11 mouse cellular contexts compared by ENCODE assay signal in the genomic region with DNA sequence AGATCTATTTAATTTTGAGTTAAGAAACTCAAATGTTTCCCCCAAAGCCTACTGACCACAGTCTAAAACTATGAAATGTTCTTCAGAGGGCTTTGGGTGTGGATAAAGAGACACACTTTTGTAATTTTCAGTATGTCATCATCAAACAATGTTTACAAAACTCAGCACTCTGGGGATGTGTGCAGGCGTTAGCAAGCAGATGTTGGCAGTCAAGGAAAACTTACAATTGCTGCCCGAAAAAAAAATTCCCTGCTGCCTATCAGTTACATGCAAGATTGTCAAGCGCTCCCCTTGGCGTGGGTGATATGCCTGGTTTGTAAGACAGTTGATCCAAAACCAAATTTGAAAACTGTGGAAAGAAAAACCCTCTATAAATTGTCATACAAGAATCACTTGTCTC.
A peak's percentile ranks its signal among the peaks of the same experiment; 100 is the strongest.
DNase-seq lines count a peak whose midpoint lies in the region; ATAC-seq and TF ChIP-seq lines count a peak whose summit lies in the region.
"Had no signal": no experiment of that assay in that cellular context is flagged by ENCODE, and none has a peak within 500 bp of the region (broad histone marks: within the 10 kb centered on the region; RNA-seq: fewer than 3 reads in every experiment).

No protein-coding gene starts in this region.

- DNase-seq in heart, adult 11 months, result peak; percentile 89
- DNase-seq in heart, embryonic 10.5 days (ENCODE audit: low spot score), result no peak
- peak; percentile 10 for DNase-seq in right cerebral cortex, adult 18-20 months
- DNase-seq in right cerebral cortex, postnatal 25 days, result no peak
- peak; percentile 14 for DNase-seq in heart, postnatal 4 days
- DNase-seq in cerebellum, adult 8-10 months, result no peak
- DNase-seq in cerebellum, adult 2 months, result no peak
- no peak for DNase-seq in forebrain, embryonic 14.5 days (ENCODE audit: low spot score)
- DNase-seq: forebrain, postnatal 0 days had no signal

- H3K4me2 ChIP-seq in forebrain, embryonic 14.5 days (ENCODE audit: low read length), result no peak overlapping the region

- H3K9me3 ChIP-seq in heart, embryonic 10.5 days, result no peaks in the 10 kb centered on the region
- no peaks in the 10 kb centered on the region for H3K9me3 ChIP-seq in forebrain, embryonic 14.5 days (replicated peaks; ENCODE audit: control insufficient read depth, low read length)
- H3K9me3 ChIP-seq: hindbrain, embryonic 10.5 days had no signal

- no peak for ATAC-seq in forebrain, embryonic 14.5 days
- ATAC-seq: forebrain, postnatal 0 days had no signal

- no peak overlapping the region for H3K4me3 ChIP-seq in heart, embryonic 10.5 days
- H3K4me3 ChIP-seq in cerebellum, adult 2 months (replicated peaks; ENCODE audit: insufficient read depth, low read depth, low read length), result no peak overlapping the region
- no peak overlapping the region for H3K4me3 ChIP-seq in forebrain, embryonic 14.5 days (ENCODE audit: low read depth, low read length)
- H3K4me3 ChIP-seq: hindbrain, embryonic 10.5 days; megakaryocyte, embryonic 14.5 days had no signal

- no peak overlapping the region for H3K27ac ChIP-seq in heart, embryonic 10.5 days
- no peak overlapping the region for H3K27ac ChIP-seq in cerebellum, adult 2 months (ENCODE audit: insufficient read depth, low read length)
- H3K27ac ChIP-seq in forebrain, embryonic 14.5 days (ENCODE audit: low read depth, low read length), result no peak overlapping the region
- H3K27ac ChIP-seq: hindbrain, embryonic 10.5 days had no signal

- H3K4me1 ChIP-seq in heart, embryonic 10.5 days, result no peaks in the 10 kb centered on the region
- no peaks in the 10 kb centered on the region for H3K4me1 ChIP-seq in cerebellum, adult 2 months (ENCODE audit: control insufficient read depth, insufficient read depth, low read length)
- no peaks in the 10 kb centered on the region for H3K4me1 ChIP-seq in forebrain, embryonic 14.5 days (ENCODE audit: control insufficient read depth, insufficient read depth, low read length)
- H3K4me1 ChIP-seq: hindbrain, embryonic 10.5 days; megakaryocyte, embryonic 14.5 days had no signal

- no peaks in the 10 kb centered on the region for H3K27me3 ChIP-seq in heart, embryonic 10.5 days (ENCODE audit: insufficient read depth, poor library complexity, severe bottlenecking)
- H3K27me3 ChIP-seq in cerebellum, adult 2 months (ENCODE audit: control insufficient read depth, insufficient read depth, low read length), result no peaks in the 10 kb centered on the region
- no peaks in the 10 kb centered on the region for H3K27me3 ChIP-seq in forebrain, embryonic 14.5 days (replicated peaks; ENCODE audit: control insufficient read depth, insufficient read depth, low read length)
- H3K27me3 ChIP-seq: megakaryocyte, embryonic 14.5 days had no signal

- TF ChIP-seq CTCF in cerebellum, adult 2 months (IDR thresholded peaks at IDR 0.05; ENCODE audit: borderline replicate concordance, insufficient read depth, low read depth, low read length), result no peak

- no peak overlapping the region for H3K9ac ChIP-seq in forebrain, embryonic 14.5 days (ENCODE audit: low read length)
- H3K9ac ChIP-seq: forebrain, postnatal 0 days had no signal

- 43% methylated on average over 4 of the region's 4 CpGs for WGBS in heart, embryonic 10.5 days
- WGBS in cerebellum, adult 2 months, result 56% methylated on average over 4 of the region's 4 CpGs
- 74% methylated on average over 4 of the region's 4 CpGs for WGBS in forebrain, embryonic 14.5 days

- TF ChIP-seq POLR2A in cerebellum, adult 2 months (IDR thresholded peaks at IDR 0.05; ENCODE audit: borderline replicate concordance, insufficient read depth, low read length), result no peak

- H3K36me3 ChIP-seq in heart, embryonic 10.5 days, result no peaks in the 10 kb centered on the region
- H3K36me3 ChIP-seq in forebrain, embryonic 14.5 days (ENCODE audit: control insufficient read depth, insufficient read depth, low read length), result no peaks in the 10 kb centered on the region
- H3K36me3 ChIP-seq: hindbrain, embryonic 10.5 days had no signal

Comparison
In these comparisons a context has a peak if more than half of its experiments do, and no peak if none do; other contexts are left out.
1. DNase-seq: peak in heart, adult 11 months (single experiment), right cerebral cortex, adult 18-20 months (single experiment) and heart, postnatal 4 days (single experiment); none in heart, embryonic 10.5 days (single experiment), right cerebral cortex, postnatal 25 days (single experiment), cerebellum, adult 8-10 months (single experiment), cerebellum, adult 2 months (0 of 2) and forebrain, embryonic 14.5 days (single experiment).